Comparison of ENCODE assay signal across 18 mouse cellular contexts in the genomic region with DNA sequence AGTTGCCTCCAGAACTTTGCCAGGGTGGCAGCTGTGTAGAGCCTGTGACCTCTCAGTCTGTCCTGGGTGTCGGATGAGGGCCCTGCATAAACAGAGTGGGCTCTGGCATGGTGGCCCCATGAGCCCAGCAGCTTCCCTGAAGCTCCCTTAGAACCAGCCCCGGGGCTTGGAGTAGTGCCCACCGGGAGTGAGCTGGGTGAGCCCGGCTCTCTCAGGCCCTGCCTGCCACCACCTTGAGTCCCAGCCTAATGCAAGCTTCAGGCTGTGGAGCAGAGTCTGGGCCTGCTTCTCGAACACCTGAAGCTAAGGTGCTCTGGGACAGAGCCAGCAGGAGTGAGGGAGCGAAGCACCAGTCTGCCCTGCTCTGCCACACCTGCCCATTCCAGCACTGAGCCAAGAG. TPM values are rescaled to one million over a fixed set of nuclear protein-coding genes. Genes with fewer than 3 reads are reported as not detected.
"Had no signal": no experiment of that assay in that cellular context is flagged by ENCODE, and none has a peak within 500 bp of the region (broad histone marks: within the 10 kb centered on the region; RNA-seq: fewer than 3 reads in every experiment).

No protein-coding gene starts in this region.

- ATAC-seq: midbrain, embryonic 15.5 days had no signal

- H3K4me1 ChIP-seq: midbrain, embryonic 12.5 days; midbrain, embryonic 15.5 days; neural tube, embryonic 13.5 days; neural tube, embryonic 15.5 days had no signal

- H3K36me3 ChIP-seq: midbrain, embryonic 15.5 days had no signal

- H3K27ac ChIP-seq: midbrain, embryonic 10.5 days; midbrain, embryonic 12.5 days; midbrain, embryonic 15.5 days; neural tube, embryonic 13.5 days; neural tube, embryonic 15.5 days had no signal

- H3K9me3 ChIP-seq: midbrain, embryonic 10.5 days; midbrain, embryonic 12.5 days; midbrain, embryonic 15.5 days; neural tube, embryonic 13.5 days; neural tube, embryonic 15.5 days had no signal

- H3K4me2 ChIP-seq: lung, embryonic 14.5 days; midbrain, embryonic 12.5 days; midbrain, embryonic 15.5 days; neural tube, embryonic 13.5 days; neural tube, embryonic 15.5 days had no signal

- H3K27me3 ChIP-seq: midbrain, embryonic 15.5 days; neural tube, embryonic 13.5 days; neural tube, embryonic 15.5 days had no signal

- H3K4me3 ChIP-seq: midbrain, embryonic 10.5 days; midbrain, embryonic 12.5 days; midbrain, embryonic 15.5 days; myocyte; neural tube, embryonic 13.5 days; neural tube, embryonic 15.5 days had no signal

- H3K9ac ChIP-seq: lung, embryonic 14.5 days; midbrain, embryonic 12.5 days; midbrain, embryonic 15.5 days; neural tube, embryonic 13.5 days; neural tube, embryonic 15.5 days had no signal

- DNase-seq: lung, adult 18-20 months; lung, embryonic 14.5 days; lung, postnatal 10 days; retina, postnatal 1 day; right cerebral cortex, postnatal 25 days; right cerebral cortex, postnatal 4 days; spleen, adult 18-20 months; thymus, adult 18-20 months; thymus, postnatal 14 days; thymus, postnatal 36 days had no signal

RNA-seq across cellular contexts. Expression of a gene that starts 16.6 kb away (rescaled TPM):
- total RNA-seq: megakaryocyte, adult 5-6 weeks; megakaryocyte-erythroid progenitor cell, adult 5-6 weeks had no signal

RNA-seq across cellular contexts. Expression of a gene that starts 31.1 kb away (rescaled TPM):
- total RNA-seq: megakaryocyte-erythroid progenitor cell, adult 5-6 weeks had no signal

RNA-seq across cellular contexts. Expression of a gene that starts 31.6 kb away (rescaled TPM):
- total RNA-seq: megakaryocyte, adult 5-6 weeks; megakaryocyte-erythroid progenitor cell, adult 5-6 weeks had no signal
